Mouse (Mus musculus) left cerebral cortex, postnatal 14 days (tissue): ENCODE measurements around the gene Nub1. TPM values are rescaled to one million over a fixed set of nuclear protein-coding genes. Genes with fewer than 3 reads are reported as not detected.
"Not testable (repeated sequence)": the region's sequence is repeated elsewhere in the genome, so short reads cannot be mapped to it uniquely, and the experiment has no call there.

Source experiments
- DNase-seq, 2 experiments: peaks; one replicate each; pipeline ENCODE4 v3.0.0; 2021 to 2022; ENCODE audit warnings: low spot score in 2 of 2, mixed read lengths in 1 of 2
- intact Hi-C: fragments of 180-260 bp; cut with DNase I; formaldehyde crosslinking; loops from one replicate; pipeline ENCODE4 v1.15.1; 2025
- total RNA-seq, 2 experiments: library from RNA; stranded (reverse); gene quantifications; 2 replicates each; pipeline ENCODE4 v1.2.3; 2021

The Nub1 gene
- total RNA-seq, 2 experiments from 2014 or later, result 67.5 to 73.9 TPM

- peak in 1 of 2 experiments; percentile 58 for DNase-seq
- intact Hi-C loops, result no loop called here
These were observed 844 bp downstream of the Nub1 start for GRCm38 (mm10) chr5:24686176-24686575.

- intact Hi-C loops, DNase-seq: not testable (repeated sequence)
These were observed 1.5 kb downstream of the Nub1 start for GRCm38 (mm10) chr5:24686671-24687420.

GRCm38 (mm10) chr5:24687696-24688095, 2.4 kb downstream of the Nub1 start:
- DNase-seq, result peak in 1 of 2 experiments; percentile 34
- intact Hi-C loops, result no loop called here

GRCm38 (mm10) chr5:24696704-24697103, 11.4 kb downstream of the Nub1 start:
- intact Hi-C loops, result no loop called here

GRCm38 (mm10) chr5:24701271-24701670, 15.9 kb downstream of the Nub1 start:
- intact Hi-C loops, result no loop called here
- no peak for DNase-seq

More at GRCm38 (mm10) chr5:24696704-24697103, 11.4 kb downstream of the Nub1 start:
- no peak for DNase-seq

- DNase-seq, result no peak
- intact Hi-C loops, result no loop called here
These were observed 19.3 kb downstream of the Nub1 start for GRCm38 (mm10) chr5:24704615-24705014.

GRCm38 (mm10) chr5:24709962-24710361, 24.6 kb downstream of the Nub1 start:
- intact Hi-C loops, result no loop called here
- no peak for DNase-seq

- no peak for DNase-seq
- intact Hi-C loops, result no loop called here
These were observed 26.3 kb downstream of the Nub1 start for GRCm38 (mm10) chr5:24711615-24712014.

GRCm38 (mm10) chr5:24713199-24713598, 27.9 kb downstream of the Nub1 start:
- peak; percentile 15 to 38 for DNase-seq
- intact Hi-C loops, result no loop called here

- intact Hi-C loops, result no loop called here
- DNase-seq, result no peak
These were observed 28.7 kb downstream of the Nub1 start for GRCm38 (mm10) chr5:24713987-24714386.

GRCm38 (mm10) chr5:24718076-24718475, 32.7 kb downstream of the Nub1 start:
- DNase-seq, result no peak
- intact Hi-C loops, result no loop called here

- no peak for DNase-seq
- intact Hi-C loops, result no loop called here
These were observed 34.5 kb downstream of the Nub1 start for GRCm38 (mm10) chr5:24719852-24720251.

GRCm38 (mm10) chr5:24723527-24724269, 38.4 kb downstream of the Nub1 start:
- intact Hi-C loops, result no loop called here
- no peak for DNase-seq

- intact Hi-C loops, result no loop called here
- no peak for DNase-seq
These were observed 38.9 kb downstream of the Nub1 start for GRCm38 (mm10) chr5:24724270-24724634.

GRCm38 (mm10) chr5:24724805-24725204, 39.5 kb downstream of the Nub1 start:
- intact Hi-C loops, result no loop called here
- DNase-seq, result no peak

GRCm38 (mm10) chr5:24725897-24726296, 40.6 kb downstream of the Nub1 start:
- intact Hi-C loops, result no loop called here

GRCm38 (mm10) chr5:24726901-24727836, 41.8 kb downstream of the Nub1 start:
- DNase-seq, result no peak
- intact Hi-C loops, result no loop called here

More at GRCm38 (mm10) chr5:24725897-24726296, 40.6 kb downstream of the Nub1 start:
- no peak for DNase-seq

GRCm38 (mm10) chr5:24729797-24730487, 44.6 kb downstream of the Nub1 start:
- intact Hi-C loops, result no loop called here
- DNase-seq, result no peak

- no peak for DNase-seq
- intact Hi-C loops, result no loop called here
These were observed 45.1 kb downstream of the Nub1 start, which contains the start of gene Wdr86 for GRCm38 (mm10) chr5:24730488-24730871. TSS of gene Wdr86 (minus strand) at chr5:24730727.
